In genomic region chr4:137729155-137729855, GRCm38 (mm10) we compare ENCODE assay signal across 8 mouse cellular contexts.
DNase-seq lines count a peak whose midpoint lies in the region; ATAC-seq and TF ChIP-seq lines count a peak whose summit lies in the region.

No protein-coding gene starts in this region.

- no peak for DNase-seq in layer of hippocampus, adult 2 months (ENCODE audit: low spot score in 2 of 2)
- DNase-seq in layer of hippocampus, adult 11-12 months (ENCODE audit: low spot score), result no peak
- no peak for DNase-seq in forebrain, embryonic 10.5 days (ENCODE audit: extremely low spot score, low spot score)
- no peak for DNase-seq in natural killer cell, adult 2 months (ENCODE audit: low spot score in 2 of 2)
- no peak for DNase-seq in urinary bladder, adult 18-20 months (ENCODE audit: low spot score in 2 of 2)

- no peak overlapping the region for H3K4me3 ChIP-seq in layer of hippocampus, adult 2 months
- H3K4me3 ChIP-seq in forebrain, embryonic 10.5 days, result peak overlapping the region; percentile 53
- H3K4me3 ChIP-seq in hindbrain, embryonic 16.5 days (ENCODE audit: low read length), result peak overlapping the region; percentile 25
- peak overlapping the region; percentile 38 for H3K4me3 ChIP-seq in neural tube, embryonic 12.5 days

- WGBS in forebrain, embryonic 10.5 days, result 18% methylated on average over 24 of the region's 24 CpGs
- WGBS in hindbrain, embryonic 16.5 days, result 22% methylated on average over 24 of the region's 24 CpGs
- WGBS in neural tube, embryonic 12.5 days, result 17% methylated on average over 24 of the region's 24 CpGs

- peak overlapping the region; percentile 57 for H3K27ac ChIP-seq in layer of hippocampus, adult 2 months
- peak overlapping the region; percentile 45 for H3K27ac ChIP-seq in forebrain, embryonic 10.5 days
- no peak overlapping the region for H3K27ac ChIP-seq in hindbrain, embryonic 16.5 days (ENCODE audit: low read depth, low read length)
- no peak overlapping the region for H3K27ac ChIP-seq in neural tube, embryonic 12.5 days

- no peaks in the 10 kb centered on the region for H3K9me3 ChIP-seq in forebrain, embryonic 10.5 days
- no peaks in the 10 kb centered on the region for H3K9me3 ChIP-seq in hindbrain, embryonic 16.5 days (ENCODE audit: control insufficient read depth, low read length)
- no peaks in the 10 kb centered on the region for H3K9me3 ChIP-seq in neural tube, embryonic 12.5 days

- ATAC-seq in hindbrain, embryonic 16.5 days, result peak; percentile 7; the same call in 1 of the 2 replicates
- ATAC-seq in neural tube, embryonic 12.5 days (ENCODE audit: low FRiP score, low read depth), result 0 out of 2 replicates have a peak, but pooled peaks have one; percentile 1
- ATAC-seq in monocyte, adult 5-6 weeks (replicated peaks; ENCODE audit: insufficient number of reproducible peaks, low FRiP score, low TSS enrichment, poor library complexity, severe bottlenecking), result no peak

- peaks cover 55% of the 10 kb centered on the region for H3K4me1 ChIP-seq in forebrain, embryonic 10.5 days
- peaks cover 18% of the 10 kb centered on the region for H3K4me1 ChIP-seq in hindbrain, embryonic 16.5 days (ENCODE audit: control insufficient read depth, insufficient read depth, low read depth, low read length)
- peaks cover 31% of the 10 kb centered on the region for H3K4me1 ChIP-seq in neural tube, embryonic 12.5 days

- peak overlapping the region; percentile 51 for H3K4me2 ChIP-seq in hindbrain, embryonic 16.5 days (ENCODE audit: low read length)
- H3K4me2 ChIP-seq in neural tube, embryonic 12.5 days (replicated peaks), result peak overlapping the region; percentile 76

- TF ChIP-seq CTCF in layer of hippocampus, adult 2 months (conservative IDR thresholded peaks at IDR 0.05), result no peak

- peak overlapping the region; percentile 45 for H3K9ac ChIP-seq in hindbrain, embryonic 16.5 days (ENCODE audit: low read depth, low read length)
- peak overlapping the region; percentile 55 for H3K9ac ChIP-seq in neural tube, embryonic 12.5 days

- H3K36me3 ChIP-seq in forebrain, embryonic 10.5 days (replicated peaks), result no peaks in the 10 kb centered on the region
- H3K36me3 ChIP-seq in hindbrain, embryonic 16.5 days (ENCODE audit: control insufficient read depth, insufficient read depth, low read length), result no peaks in the 10 kb centered on the region
- H3K36me3 ChIP-seq in neural tube, embryonic 12.5 days, result no peaks in the 10 kb centered on the region

- peaks cover 72% of the 10 kb centered on the region for H3K27me3 ChIP-seq in forebrain, embryonic 10.5 days (ENCODE audit: poor library complexity, severe bottlenecking)
- H3K27me3 ChIP-seq in hindbrain, embryonic 16.5 days (replicated peaks; ENCODE audit: control insufficient read depth, insufficient read depth, low read length), result no peaks in the 10 kb centered on the region
- peaks cover 22% of the 10 kb centered on the region for H3K27me3 ChIP-seq in neural tube, embryonic 12.5 days (replicated peaks)

Comparison
In these comparisons a context has a peak if more than half of its experiments do, and no peak if none do; other contexts are left out.
1. H3K27ac ChIP-seq: peak in layer of hippocampus, adult 2 months (single experiment) and forebrain, embryonic 10.5 days (single experiment); none in hindbrain, embryonic 16.5 days (single experiment) and neural tube, embryonic 12.5 days (single experiment).